Comparison of ENCODE assay signal across 9 mouse cellular contexts in genomic region chr5:30104339-30104738, GRCm38 (mm10). TPM values are rescaled to one million over a fixed set of nuclear protein-coding genes. Genes with fewer than 3 reads are reported as not detected.
A peak's percentile ranks its signal among the peaks of the same experiment; 100 is the strongest.
DNase-seq lines count a peak whose midpoint lies in the region; TF ChIP-seq lines count a peak whose summit lies in the region.
"Had no signal": no experiment of that assay in that cellular context is flagged by ENCODE, and none has a peak within 500 bp of the region (broad histone marks: within the 10 kb centered on the region; RNA-seq: fewer than 3 reads in every experiment).

No protein-coding gene starts in this region.

- H3K9me3 ChIP-seq in E14TG2a.4 (ENCODE audit: low read length): no peaks in the 10 kb centered on the region

- H3K36me3 ChIP-seq in E14TG2a.4 (ENCODE audit: insufficient read depth, low read length): no peaks in the 10 kb centered on the region
- H3K36me3 ChIP-seq: G1E had no signal

- DNase-seq in cerebellum, adult 9-10 months: peak; percentile 40
- DNase-seq in cerebellum, adult 9-11 months: no peak
- peak; percentile 87 for DNase-seq in embryo, embryonic 10.5 days (ENCODE audit: low spot score)
- peak; percentile 62 to 70 for DNase-seq in heart, postnatal 14 days
- peak; percentile 75 for DNase-seq in left cerebral cortex, postnatal 4 days
- peak; percentile 72 for DNase-seq in mesoderm, embryonic 11.5 days (ENCODE audit: low read depth, low spot score)
- peak; percentile 75 for DNase-seq in testis, postnatal 10 days (ENCODE audit: low spot score)

- H3K27me3 ChIP-seq in E14TG2a.4 (ENCODE audit: insufficient read depth, low read length): peaks cover 58% of the 10 kb centered on the region

- peak; percentile 66 for TF ChIP-seq CTCF in E14TG2a.4 (conservative IDR thresholded peaks at IDR 0.05; ENCODE audit: low read length)

- H3K4me3 ChIP-seq in E14TG2a.4 (replicated peaks; ENCODE audit: low read length): no peak overlapping the region

- intact Hi-C loops in heart, postnatal 14 days (cut with DNase I): loop anchor here (10.0 kb wide), 1 partner anchor 710 kb away; no protein-coding TSS in a partner anchor
- intact Hi-C loops in left cerebral cortex, postnatal 4 days (cut with DNase I): loop anchor here (10.0 kb wide), 1 partner anchor 280 kb away; no protein-coding TSS in a partner anchor

- H3K4me1 ChIP-seq in E14TG2a.4 (replicated peaks; ENCODE audit: low read depth, low read length): peaks cover 37% of the 10 kb centered on the region

RNA-seq across cellular contexts. Expression of gene Garem2, which starts 0.6 kb away (rescaled TPM):
- under 1 TPM; 0.17 to 0.19 TPM for total RNA-seq in heart, postnatal 14 days (2021)
- total RNA-seq in left cerebral cortex, postnatal 4 days (2021): 10 to 100 TPM; 10.3 to 10.8 TPM

RNA-seq across cellular contexts. Expression of gene 3110082J24Rik, which starts 1.5 kb away (rescaled TPM):
- not detected for total RNA-seq in heart, postnatal 14 days (2021)
- total RNA-seq in left cerebral cortex, postnatal 4 days (2021): 1 to 10 TPM; 1.6 to 2.6 TPM
- total RNA-seq: G1E had no signal

RNA-seq across cellular contexts. Expression of gene Tyms, which starts 30.9 kb away (rescaled TPM):
- total RNA-seq in heart, postnatal 14 days (2021): 10 to 100 TPM; 11.6 to 13.9 TPM
- total RNA-seq in left cerebral cortex, postnatal 4 days (2021): 10 to 100 TPM; 14.9 to 15.9 TPM

RNA-seq across cellular contexts. Expression of gene Hadha, which starts 50.6 kb away (rescaled TPM):
- 1,000 to 10,000 TPM; 1,294 to 1,315 TPM for total RNA-seq in heart, postnatal 14 days (2021)
- 10 to 100 TPM; 58.6 to 61.6 TPM for total RNA-seq in left cerebral cortex, postnatal 4 days (2021)

RNA-seq across cellular contexts. Expression of gene Hadhb, which starts 50.7 kb away (rescaled TPM):
- total RNA-seq in heart, postnatal 14 days (2021): 1,000 to 10,000 TPM; 1,750 to 1,828 TPM
- total RNA-seq in left cerebral cortex, postnatal 4 days (2021): 10 to 100 TPM; 42.2 to 44.9 TPM

Comparison
In these comparisons a context has a peak if more than half of its experiments do, and no peak if none do; other contexts are left out.
1. RNA of gene Garem2, which starts 0.6 kb away (total RNA-seq): 10.3 to 10.8 TPM in left cerebral cortex, postnatal 4 days; 0.17 to 0.19 TPM in heart, postnatal 14 days; every median in the first group is over 4 times any median in the second.